Mouse (Mus musculus): ENCODE measurements around the gene Zfp423. TPM values are rescaled to one million over a fixed set of nuclear protein-coding genes. Genes with fewer than 3 reads are reported as not detected.

The Zfp423 gene
- polyA plus RNA-seq, 1 experiment from 2014 or later: 5.0 TPM

DNA sequence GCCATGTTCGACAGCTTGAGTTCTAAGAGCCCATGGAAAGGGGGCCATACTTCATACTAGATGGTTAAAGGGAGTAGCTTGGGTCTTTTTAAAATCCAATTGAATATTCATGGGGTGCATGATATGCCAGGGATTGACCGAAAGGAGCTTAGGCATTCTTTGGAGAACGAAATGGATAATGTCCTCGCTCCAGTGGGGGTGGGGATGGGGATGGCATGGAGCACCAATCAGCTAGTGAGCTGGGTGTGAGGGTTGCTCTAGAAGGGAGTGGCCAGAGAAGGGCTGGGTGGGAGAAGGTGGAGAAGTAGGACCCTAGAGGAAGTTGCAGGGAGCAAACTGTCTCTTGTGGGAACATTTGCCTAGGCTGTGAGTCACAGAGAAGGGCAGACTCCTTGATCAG lies 271.0 kb downstream of the Zfp423 start:
- no peaks in the 10 kb centered on the region for H3K9me3 ChIP-seq
- H3K4me3 ChIP-seq (replicated peaks): no peak overlapping the region
- no peak for ATAC-seq
- H3K4me1 ChIP-seq (replicated peaks): peaks cover 8% of the 10 kb centered on the region; the same call in 1 of the 2 replicates
- H3K9ac ChIP-seq: no peak overlapping the region
- H3K36me3 ChIP-seq: no peaks in the 10 kb centered on the region
- H3K27me3 ChIP-seq (replicated peaks): no peaks in the 10 kb centered on the region
- H3K4me2 ChIP-seq (replicated peaks): no peak overlapping the region
- WGBS: 60% methylated on average over 4 of the region's 4 CpGs
- no peak overlapping the region for H3K27ac ChIP-seq

- Histone ChIP-seq H3K9me3 (no peaks in the 10 kb centered on the region), H3K4me2 (replicated peaks) (no peak overlapping the region), H3K4me1 (replicated peaks) (peaks cover 8% of the 10 kb centered on the region; the same call in 1 of the 2 replicates), H3K9ac (no peak overlapping the region), H3K4me3 (replicated peaks) (no peak overlapping the region), H3K36me3 (no peaks in the 10 kb centered on the region), H3K27ac (no peak overlapping the region), H3K27me3 (replicated peaks) (no peaks in the 10 kb centered on the region)
- 75% methylated on average over 10 of the region's 10 CpGs for WGBS
- ATAC-seq: no peak
Observed at GRCm38 (mm10) chr8:87686986-87687698, 272.3 kb downstream of the Zfp423 start.

DNA sequence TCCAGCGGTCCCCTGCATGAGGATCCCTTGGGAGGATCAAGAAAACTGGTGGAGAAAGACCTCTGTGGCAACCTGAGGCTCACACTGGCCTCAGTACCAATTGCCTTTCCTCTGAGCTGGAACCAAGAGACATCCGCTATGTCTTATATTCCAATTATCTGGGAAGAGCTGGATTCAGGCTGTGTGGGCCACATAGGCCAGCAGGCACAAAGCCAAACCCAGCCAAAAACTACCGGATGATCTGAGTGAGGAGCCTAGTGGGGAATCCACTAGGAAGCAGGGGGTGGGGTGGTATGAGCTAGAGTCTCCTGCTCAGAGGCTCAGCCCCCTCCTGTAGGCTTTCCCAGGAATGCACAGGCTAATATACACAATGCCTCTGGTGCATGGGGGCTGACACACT lies 273.4 kb downstream of the Zfp423 start:
- 71% methylated on average over 3 of the region's 3 CpGs for WGBS
- H3K9me3 ChIP-seq: no peaks in the 10 kb centered on the region

GRCm38 (mm10) chr8:87685392-87685791 lies 274.0 kb downstream of the Zfp423 start:
- 67% methylated on average over 8 of the region's 8 CpGs for WGBS
- no peak overlapping the region for H3K4me2 ChIP-seq (replicated peaks)

More for the DNA sequence above, 273.4 kb downstream of the Zfp423 start:
- H3K27me3 ChIP-seq (replicated peaks): no peaks in the 10 kb centered on the region
- H3K4me2 ChIP-seq (replicated peaks): no peak overlapping the region
- peaks cover 6% of the 10 kb centered on the region; the same call in 1 of the 2 replicates for H3K4me1 ChIP-seq (replicated peaks)
- H3K4me3 ChIP-seq (replicated peaks): no peak overlapping the region
- H3K9ac ChIP-seq: no peak overlapping the region
- no peak overlapping the region for H3K27ac ChIP-seq
- peak; percentile 32; the same call in 1 of the 2 replicates for ATAC-seq
- no peaks in the 10 kb centered on the region for H3K36me3 ChIP-seq

GRCm38 (mm10) chr8:87682066-87682465 lies 277.3 kb downstream of the Zfp423 start:
- no peak for ATAC-seq
- Histone ChIP-seq H3K9ac (no peak overlapping the region), H3K36me3 (no peaks in the 10 kb centered on the region), H3K27ac (no peak overlapping the region), H3K9me3 (no peaks in the 10 kb centered on the region), H3K27me3 (replicated peaks) (no peaks in the 10 kb centered on the region), H3K4me3 (replicated peaks) (no peak overlapping the region), H3K4me1 (replicated peaks) (no peaks in the 10 kb centered on the region; the same call in 1 of the 2 replicates), H3K4me2 (replicated peaks) (no peak overlapping the region)
- 69% methylated on average over 3 of the region's 3 CpGs for whole genome bisulfite sequencing

More at GRCm38 (mm10) chr8:87685392-87685791, 274.0 kb downstream of the Zfp423 start:
- Histone ChIP-seq H3K4me1 (replicated peaks) (peaks cover 1% of the 10 kb centered on the region; the same call in 1 of the 2 replicates), H3K27ac (no peak overlapping the region), H3K27me3 (replicated peaks) (no peaks in the 10 kb centered on the region), H3K9ac (no peak overlapping the region), H3K36me3 (no peaks in the 10 kb centered on the region), H3K4me3 (replicated peaks) (no peak overlapping the region), H3K9me3 (no peaks in the 10 kb centered on the region)
- no peak for ATAC-seq

- ATAC-seq: no peak
- no peaks in the 10 kb centered on the region for H3K36me3 ChIP-seq
- H3K4me3 ChIP-seq (replicated peaks): no peak overlapping the region
- no peak overlapping the region for H3K4me2 ChIP-seq (replicated peaks)
- no peaks in the 10 kb centered on the region for H3K9me3 ChIP-seq
- H3K4me1 ChIP-seq (replicated peaks): no peaks in the 10 kb centered on the region
- no peak overlapping the region for H3K9ac ChIP-seq
- H3K27ac ChIP-seq: no peak overlapping the region
- no peaks in the 10 kb centered on the region for H3K27me3 ChIP-seq (replicated peaks)
- WGBS: 63% methylated on average over 3 of the region's 3 CpGs
Observed at GRCm38 (mm10) chr8:87680034-87680433, 279.4 kb downstream of the Zfp423 start.

- Histone ChIP-seq H3K4me3 (replicated peaks) (no peak overlapping the region), H3K4me2 (replicated peaks) (no peak overlapping the region), H3K27me3 (replicated peaks) (no peaks in the 10 kb centered on the region), H3K9me3 (no peaks in the 10 kb centered on the region), H3K4me1 (replicated peaks) (no peaks in the 10 kb centered on the region), H3K36me3 (no peaks in the 10 kb centered on the region), H3K9ac (no peak overlapping the region), H3K27ac (no peak overlapping the region)
- 86% methylated on average over 11 of the region's 11 CpGs for WGBS
- ATAC-seq: no peak
Observed at GRCm38 (mm10) chr8:87679431-87680003, 279.9 kb downstream of the Zfp423 start.

- no peak overlapping the region for H3K27ac ChIP-seq
- H3K9me3 ChIP-seq: no peaks in the 10 kb centered on the region
- WGBS: 86% methylated on average over 9 of the region's 9 CpGs
- no peak overlapping the region for H3K4me2 ChIP-seq (replicated peaks)
- no peaks in the 10 kb centered on the region for H3K27me3 ChIP-seq (replicated peaks)
- no peak overlapping the region for H3K4me3 ChIP-seq (replicated peaks)
- no peak overlapping the region for H3K9ac ChIP-seq
- no peaks in the 10 kb centered on the region for H3K36me3 ChIP-seq
- H3K4me1 ChIP-seq (replicated peaks): no peaks in the 10 kb centered on the region
- no peak for ATAC-seq
Observed at GRCm38 (mm10) chr8:87675411-87675810, 284.0 kb downstream of the Zfp423 start.

- Histone ChIP-seq H3K27ac (no peak overlapping the region), H3K4me2 (replicated peaks) (no peak overlapping the region), H3K9ac (no peak overlapping the region), H3K4me3 (replicated peaks) (no peak overlapping the region), H3K27me3 (replicated peaks) (no peaks in the 10 kb centered on the region), H3K9me3 (no peaks in the 10 kb centered on the region), H3K36me3 (no peaks in the 10 kb centered on the region), H3K4me1 (replicated peaks) (no peaks in the 10 kb centered on the region)
- 58% methylated on average over 7 of the region's 7 CpGs for WGBS
- ATAC-seq: no peak
Observed at GRCm38 (mm10) chr8:87674157-87674556, 285.2 kb downstream of the Zfp423 start.

DNA sequence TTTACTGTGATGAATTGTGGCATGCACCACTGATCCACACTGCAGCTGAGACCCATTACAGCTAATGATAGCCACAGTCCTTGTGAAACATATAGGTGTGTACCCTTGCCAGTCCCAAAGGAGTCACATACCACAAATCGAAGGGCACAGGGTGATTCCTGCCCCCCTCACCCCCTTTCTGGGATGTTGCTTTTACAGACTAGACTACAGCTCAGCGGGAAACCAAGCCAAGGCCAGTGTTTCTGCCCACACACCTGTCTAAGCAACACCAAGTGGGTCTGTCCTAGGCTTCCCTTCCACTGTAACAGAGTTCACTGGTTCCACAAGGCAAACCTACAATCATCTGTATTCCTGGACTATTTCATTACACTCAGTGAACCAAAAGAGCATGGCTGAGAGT lies 287.2 kb downstream of the Zfp423 start:
- Histone ChIP-seq H3K4me2 (replicated peaks) (no peak overlapping the region), H3K27ac (no peak overlapping the region), H3K27me3 (replicated peaks) (no peaks in the 10 kb centered on the region), H3K4me3 (replicated peaks) (no peak overlapping the region), H3K4me1 (replicated peaks) (no peaks in the 10 kb centered on the region), H3K36me3 (no peaks in the 10 kb centered on the region), H3K9me3 (no peaks in the 10 kb centered on the region), H3K9ac (no peak overlapping the region)
- ATAC-seq: no peak
- WGBS: 77% methylated on average over 2 of the region's 2 CpGs

DNA sequence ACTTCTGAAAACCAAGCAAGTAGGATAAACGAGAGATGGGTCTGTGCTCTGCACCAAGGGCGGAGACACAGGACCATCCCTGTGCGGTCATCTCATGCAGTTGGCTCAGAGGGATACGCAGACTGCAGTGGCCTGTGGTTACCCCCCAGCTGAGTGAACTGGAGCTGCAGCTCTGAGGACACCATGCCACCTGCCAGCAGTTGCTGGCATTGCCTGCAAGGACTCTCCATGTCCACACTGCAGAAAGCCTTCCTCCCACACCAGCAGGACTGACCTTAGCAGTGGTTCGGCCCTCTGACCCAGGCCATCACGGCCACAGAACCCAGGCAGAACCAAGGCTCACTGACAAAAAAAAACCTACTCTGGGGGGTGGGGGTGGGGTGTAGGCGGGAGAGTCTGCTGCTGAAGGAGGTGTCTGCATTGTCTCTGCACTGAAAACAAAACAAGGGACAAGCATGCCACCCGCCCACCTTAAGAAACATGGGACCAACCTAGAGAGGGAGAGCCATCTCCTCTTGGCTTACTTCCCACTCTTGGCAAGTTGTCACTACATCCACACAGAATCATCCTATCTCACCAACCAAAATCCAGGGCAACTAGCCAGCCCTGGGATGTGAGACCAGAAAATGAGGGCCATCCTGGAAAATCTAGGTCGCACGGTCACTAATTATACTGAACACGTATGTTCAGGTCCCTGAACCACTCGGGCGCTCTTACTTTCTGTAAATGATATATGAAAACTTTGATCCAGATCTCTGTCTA lies 288.0 kb downstream of the Zfp423 start:
- Histone ChIP-seq H3K4me2 (replicated peaks) (no peak overlapping the region), H3K4me1 (replicated peaks) (no peaks in the 10 kb centered on the region), H3K4me3 (replicated peaks) (no peak overlapping the region), H3K27ac (no peak overlapping the region), H3K27me3 (replicated peaks) (no peaks in the 10 kb centered on the region), H3K36me3 (no peaks in the 10 kb centered on the region), H3K9ac (no peak overlapping the region), H3K9me3 (no peaks in the 10 kb centered on the region)
- ATAC-seq: no peak
- WGBS: 85% methylated on average over 13 of the region's 13 CpGs

DNA sequence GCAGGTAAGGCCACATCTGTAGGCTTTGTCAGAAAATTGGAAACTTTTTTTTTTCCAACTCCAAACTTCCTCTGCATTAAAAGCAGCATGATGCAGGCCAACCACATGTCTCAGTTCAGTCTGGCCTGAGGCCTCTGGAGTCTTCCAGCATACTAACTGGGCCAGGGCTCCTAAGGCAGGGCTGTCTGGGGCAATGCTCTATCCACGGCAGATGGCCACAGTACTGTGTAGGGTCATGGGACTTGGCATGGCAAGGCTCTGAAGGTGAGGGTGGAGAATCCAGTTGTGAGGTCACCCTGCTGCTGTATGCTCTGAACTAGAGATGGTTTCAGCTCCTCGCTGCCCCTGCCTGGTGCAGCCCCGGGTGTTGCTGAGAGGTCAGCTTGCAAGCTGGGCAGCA lies 289.2 kb downstream of the Zfp423 start:
- Histone ChIP-seq H3K4me3 (replicated peaks) (no peak overlapping the region), H3K27ac (no peak overlapping the region), H3K4me2 (replicated peaks) (no peak overlapping the region), H3K9ac (no peak overlapping the region), H3K27me3 (replicated peaks) (no peaks in the 10 kb centered on the region), H3K9me3 (no peaks in the 10 kb centered on the region), H3K36me3 (no peaks in the 10 kb centered on the region), H3K4me1 (replicated peaks) (no peaks in the 10 kb centered on the region)
- ATAC-seq: no peak
- 96% methylated on average over 3 of the region's 3 CpGs for WGBS

Data from intestine, embryonic 15.5 days (tissue).